Mouse (Mus musculus) WW6 (cell line): ENCODE data around the gene Ism2.

ENCODE experiments used
- DNase-seq: peaks from one replicate; pipeline ENCODE4 v3.0.0-alpha.2; 2013; ENCODE audit warnings: low read depth, low spot score

The Ism2 gene

DNA sequence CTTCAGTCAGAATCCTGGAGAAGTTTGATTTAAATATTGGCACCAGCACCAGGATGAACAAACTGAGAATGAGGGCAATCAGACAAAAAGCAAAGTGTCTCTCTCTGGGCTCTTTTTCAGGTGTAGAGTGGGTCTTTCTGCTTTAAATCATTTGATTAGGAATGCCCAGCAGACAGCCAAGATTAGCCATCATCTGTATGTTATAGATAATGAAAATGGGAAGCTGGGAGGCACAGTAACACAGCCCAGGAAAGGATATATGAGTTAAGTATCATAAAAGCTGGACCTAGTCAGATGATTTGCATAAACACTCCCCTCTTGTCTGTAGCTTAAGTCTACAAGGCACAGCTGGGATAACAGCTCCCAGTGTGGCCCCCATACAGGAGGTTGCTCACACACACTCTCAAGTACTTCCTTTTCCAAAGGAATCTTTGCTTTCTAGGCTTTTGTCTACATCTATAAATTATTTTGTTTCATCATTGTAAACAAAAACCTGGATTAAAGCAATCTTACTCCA lies 69.1 kb downstream of the Ism2 start:
- DNase-seq: no peak

DNA sequence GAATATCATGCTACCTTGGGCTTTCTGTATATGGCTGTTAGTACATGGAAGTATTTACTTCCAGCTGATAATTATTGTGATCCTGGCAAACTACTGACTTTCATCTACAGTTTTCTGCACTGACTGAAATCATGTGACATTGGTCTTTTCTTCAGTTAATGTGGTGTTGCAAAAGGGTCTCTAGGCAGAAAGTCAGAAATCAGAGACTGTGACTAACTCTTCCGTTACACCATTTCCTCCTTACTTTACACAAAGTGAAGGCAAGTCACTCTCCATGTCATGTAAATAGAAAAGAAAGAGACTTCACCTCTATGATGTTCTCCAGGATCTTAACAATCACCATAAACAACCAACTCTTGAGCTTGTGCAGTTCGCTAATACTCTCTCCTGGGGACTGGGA lies 69.9 kb downstream of the Ism2 start:
- no peak for DNase-seq
